Mouse (Mus musculus) erythroblast, adult 5-6 weeks (primary cell): ENCODE measurements around the gene Fastkd2. TPM values are rescaled to one million over a fixed set of nuclear protein-coding genes. Genes with fewer than 3 reads are reported as not detected.

Source experiments
- ATAC-seq: replicated peaks from 2 replicates; pipeline ENCODE4 v1.8.0; 2016; ENCODE audit warnings: moderate number of reproducible peaks, mild to moderate bottlenecking, moderate TSS enrichment, inconsistent platforms; ENCODE audit not compliant: poor library complexity, low FRiP score, severe bottlenecking
- total RNA-seq, 2 experiments: library from RNA; stranded (forward) in 1 of 2; stranded (reverse) in 1 of 2; fragments of 150-400 nt in 1 of 2; fragments of 200-764, 138-1000 nt in 1 of 2; gene quantifications; 2 replicates each; pipeline versions ENCODE4 v1.2.3 to v1.2.4; 2015 to 2017; ENCODE audit warnings: low replicate concordance in 2 of 2

Fastkd2 gene
- 11.7 and 16.7 TPM in 2 replicates for total RNA-seq (2015; ENCODE audit: low replicate concordance)
- 2.8 and 6.1 TPM in 2 replicates for total RNA-seq (2017; ENCODE audit: low replicate concordance)

DNA sequence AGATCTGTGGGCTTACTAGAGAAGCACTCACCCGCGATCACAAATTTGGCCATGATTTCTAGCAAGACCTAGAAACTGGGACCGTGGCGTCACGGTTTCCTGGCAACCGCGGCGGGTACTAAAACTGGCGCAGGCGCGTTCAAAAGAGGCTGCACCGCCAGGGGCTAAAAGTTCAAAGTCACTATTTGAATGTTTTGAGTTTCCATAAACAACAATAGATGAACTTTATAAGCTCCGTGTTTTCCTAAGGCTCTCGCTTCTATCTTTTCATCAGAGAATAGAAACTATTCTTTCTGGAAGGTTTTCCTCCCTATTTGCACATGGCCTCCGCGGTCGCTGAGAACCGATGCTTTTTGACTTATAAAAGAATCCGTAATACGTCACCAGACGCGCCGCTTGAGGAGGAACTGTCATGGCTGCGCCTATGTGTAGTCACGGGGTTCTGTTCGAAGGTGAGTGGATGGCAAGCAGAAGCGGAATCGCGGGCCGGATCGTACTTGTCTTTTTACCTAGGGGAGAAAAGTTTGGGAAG, at the start of gene Fastkd2, which contains the start of gene Mdh1b:
Fastkd2 (plus strand) TSS at position 375 of the 532 bp plus-strand sequence.
Mdh1b (minus strand) TSS at position 79 of the 532 bp plus-strand sequence.
- ATAC-seq: peak; percentile 96

DNA sequence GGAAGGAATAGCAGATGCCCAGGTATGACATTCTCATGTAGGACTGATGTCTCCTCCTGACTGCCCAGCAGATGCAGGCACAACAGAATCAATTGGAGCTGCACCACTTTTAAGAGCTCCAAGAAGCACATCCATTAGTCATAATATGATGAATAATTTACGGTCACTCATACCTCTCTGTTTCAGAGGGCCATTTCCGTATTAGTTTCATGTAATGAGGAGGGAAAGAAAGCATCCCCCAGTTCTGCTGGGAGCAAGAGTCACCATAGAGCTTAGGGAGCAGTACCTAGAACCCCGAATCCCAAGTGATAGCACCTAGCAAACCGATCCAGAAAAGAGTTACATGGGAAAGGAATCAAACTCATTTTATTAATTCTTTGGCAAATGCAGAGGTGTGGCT, 43.6 kb upstream of the Fastkd2 start, which contains the start of gene Dytn:
Dytn (minus strand) TSS at position 101 of the 400 bp plus-strand sequence.
- ATAC-seq: no peak

DNA sequence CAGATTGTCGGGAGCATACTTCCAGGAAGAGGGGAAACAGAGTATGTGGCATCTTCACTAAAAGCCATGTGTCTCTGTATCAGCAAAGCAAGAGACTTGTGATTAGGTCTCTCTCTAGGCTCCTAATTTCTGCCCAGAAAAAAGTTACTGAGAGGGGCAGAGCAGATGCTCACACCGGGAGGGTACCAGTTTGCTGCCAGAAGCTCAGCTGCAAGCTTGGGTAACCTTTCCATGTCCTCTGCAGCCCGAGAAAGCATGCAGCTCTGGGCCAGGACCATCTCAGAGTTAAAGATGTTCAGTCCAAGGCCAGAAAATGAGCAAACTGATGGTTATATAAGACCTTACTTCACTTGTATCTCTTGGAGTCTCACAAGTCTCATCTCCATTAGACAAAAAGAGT, 33.6 kb upstream of the Fastkd2 start:
- no peak for ATAC-seq

DNA sequence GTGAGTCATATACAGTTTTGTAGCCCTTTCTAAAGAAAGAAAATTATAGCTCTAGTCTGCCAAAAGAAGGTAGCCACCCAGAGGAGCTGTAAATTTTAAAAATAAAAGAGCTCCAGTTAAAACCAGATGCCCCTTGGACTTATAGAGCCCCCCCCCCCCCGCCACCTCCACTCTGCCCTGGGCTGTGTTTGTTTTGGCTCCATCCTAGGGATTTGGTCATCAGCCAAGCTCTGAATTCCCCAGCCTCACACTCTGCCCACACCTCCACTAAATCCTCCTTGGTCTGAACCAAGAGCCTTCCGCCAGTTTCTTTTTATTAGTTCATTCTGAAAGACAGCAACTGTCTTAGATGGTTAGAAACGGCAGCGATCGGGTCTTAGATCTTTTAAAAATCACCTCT, 24.7 kb upstream of the Fastkd2 start:
- no peak for ATAC-seq

DNA sequence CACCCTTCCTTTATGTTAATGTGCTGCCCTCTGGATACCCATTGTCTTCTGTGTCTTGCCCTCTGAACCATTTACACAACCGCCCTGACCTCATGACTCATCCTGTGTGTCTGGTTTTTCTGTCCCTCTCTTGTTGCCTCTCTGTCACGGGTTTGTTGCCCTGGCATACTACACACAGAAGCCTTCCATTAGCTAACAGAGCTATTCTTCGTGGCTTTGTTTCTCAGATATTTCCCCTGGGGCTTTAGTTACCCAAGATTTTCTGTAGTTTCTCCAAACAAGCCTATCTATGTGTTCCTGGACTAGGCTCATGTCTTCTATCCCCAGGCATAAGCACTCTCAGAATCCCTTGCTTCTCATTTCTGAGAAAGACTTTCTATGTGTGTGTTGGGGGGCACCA, 21.5 kb upstream of the Fastkd2 start:
- no peak for ATAC-seq

DNA sequence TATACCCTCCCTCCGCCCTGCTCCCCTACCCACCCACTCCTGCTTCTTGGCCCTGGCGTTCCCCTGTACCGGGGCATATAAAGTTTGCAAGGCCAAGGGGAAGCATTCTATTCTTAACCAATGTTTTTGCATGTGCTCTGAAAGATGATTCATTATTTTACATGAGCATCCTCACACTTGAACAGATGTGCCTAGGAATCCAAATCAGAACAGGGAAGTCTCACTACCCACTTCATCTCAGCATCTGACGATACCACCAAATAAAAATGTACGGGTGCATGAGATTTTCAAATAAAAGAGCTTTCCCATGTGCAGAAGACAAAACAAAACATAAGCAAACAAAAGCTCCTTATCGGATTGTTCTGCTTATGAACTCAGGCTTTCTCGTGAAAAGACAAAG, 10.3 kb upstream of the Fastkd2 start:
- no peak for ATAC-seq

DNA sequence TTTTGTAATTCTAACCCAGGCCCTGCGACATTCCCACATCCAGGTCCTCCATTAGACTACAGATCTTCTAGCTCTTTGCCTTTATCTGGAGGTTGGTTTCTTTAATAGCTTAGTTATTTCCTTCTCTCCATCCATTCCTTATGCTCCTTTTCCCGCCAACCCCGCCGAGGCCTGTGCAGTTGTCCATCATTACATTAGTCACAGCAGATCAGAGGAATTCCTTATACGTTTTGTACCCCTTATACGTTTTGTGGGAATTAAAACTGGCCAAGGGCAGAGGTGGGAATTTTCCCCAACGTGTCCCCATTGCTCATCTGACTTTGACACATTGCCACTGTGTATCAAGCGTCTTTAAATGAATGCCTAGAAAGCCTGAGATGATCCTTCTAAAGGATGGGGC, 618 bp upstream of the Fastkd2 start:
- ATAC-seq: no peak

DNA sequence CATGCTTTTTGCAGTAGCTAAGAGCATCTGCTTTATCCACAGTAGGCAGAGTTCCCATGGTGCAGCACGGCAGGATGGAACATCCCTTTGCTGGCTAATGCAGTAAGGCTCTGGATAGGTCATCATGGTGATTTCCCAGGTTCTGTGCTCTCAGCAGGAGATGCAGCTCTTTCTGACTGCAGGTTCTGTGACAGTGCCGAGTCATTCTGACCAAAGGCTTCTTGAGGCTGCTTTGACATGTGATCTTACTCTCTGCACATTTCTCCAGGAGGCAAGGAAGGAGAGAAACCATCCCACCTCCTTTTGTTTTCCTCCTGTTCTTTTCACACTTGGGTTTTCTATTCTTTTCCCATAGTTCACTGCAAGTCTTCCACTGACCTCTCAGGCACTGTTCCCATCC, 25.6 kb downstream of the Fastkd2 start:
- no peak for ATAC-seq

DNA sequence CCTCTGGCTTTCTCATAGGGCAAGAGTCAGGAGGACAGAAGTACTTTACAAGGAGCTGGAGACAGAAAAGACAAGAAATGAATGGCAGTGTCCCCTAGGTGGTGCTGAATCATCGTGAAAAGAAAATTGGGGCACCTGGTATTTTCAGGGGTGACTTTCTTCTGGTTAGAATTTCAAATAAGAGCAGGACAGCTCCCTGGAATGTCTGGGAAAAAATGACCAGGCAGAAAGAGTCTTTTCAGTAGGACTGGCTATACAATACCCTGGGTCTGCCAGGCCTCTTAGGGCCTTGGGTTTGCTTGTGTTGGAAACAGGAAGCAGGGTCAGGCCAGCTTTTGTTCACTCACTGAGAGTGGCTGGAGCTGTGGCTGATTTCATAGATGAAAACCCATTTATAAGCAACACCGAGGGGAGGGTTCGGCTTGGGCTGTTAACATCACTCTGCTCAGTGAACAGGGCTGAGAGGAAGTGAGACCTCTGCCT, 32.8 kb downstream of the Fastkd2 start:
- ATAC-seq: no peak

DNA sequence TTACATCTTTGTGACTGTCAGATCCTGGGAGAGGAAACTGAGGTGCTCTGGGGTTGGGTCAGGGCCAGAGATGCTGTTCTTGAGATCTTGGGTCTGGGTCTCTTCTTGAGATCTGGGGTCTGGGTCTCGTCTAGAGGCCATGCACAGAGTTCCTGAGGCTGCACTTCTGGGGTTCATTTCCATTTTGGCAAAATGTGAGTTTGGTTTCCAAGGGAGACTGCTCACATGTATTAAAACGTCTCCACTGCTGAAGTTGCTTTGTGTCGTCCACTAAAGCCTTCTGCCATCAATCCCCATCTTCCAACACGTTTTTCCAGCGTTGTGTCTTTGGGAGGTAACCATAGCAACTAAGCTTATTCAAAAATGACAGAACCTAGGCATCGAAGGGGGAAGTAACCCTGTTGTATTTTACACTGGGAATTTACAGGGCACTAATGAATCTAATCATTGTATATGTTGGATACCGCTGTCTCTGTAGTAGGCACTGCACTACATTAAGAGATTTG, 33.5 kb downstream of the Fastkd2 start:
- ATAC-seq: no peak

DNA sequence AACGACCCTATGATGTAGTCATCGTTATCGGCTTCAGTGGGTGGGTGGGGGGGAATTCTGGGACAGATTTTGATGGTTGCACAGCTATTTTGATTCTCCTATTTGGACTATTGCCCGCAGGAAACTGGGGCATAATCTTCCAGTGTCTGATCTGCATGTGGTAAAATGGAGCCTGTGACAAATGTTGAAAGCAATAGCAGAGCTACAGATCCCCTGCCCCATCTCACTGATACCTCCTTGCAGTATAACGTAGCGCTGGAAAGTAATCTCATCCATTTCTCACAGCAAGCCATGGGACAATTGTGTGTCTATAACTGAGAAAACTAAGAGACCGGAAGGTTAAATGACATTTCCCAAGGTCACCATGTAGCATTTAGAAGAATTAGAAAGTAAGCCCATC, 34.0 kb downstream of the Fastkd2 start:
- no peak for ATAC-seq

DNA sequence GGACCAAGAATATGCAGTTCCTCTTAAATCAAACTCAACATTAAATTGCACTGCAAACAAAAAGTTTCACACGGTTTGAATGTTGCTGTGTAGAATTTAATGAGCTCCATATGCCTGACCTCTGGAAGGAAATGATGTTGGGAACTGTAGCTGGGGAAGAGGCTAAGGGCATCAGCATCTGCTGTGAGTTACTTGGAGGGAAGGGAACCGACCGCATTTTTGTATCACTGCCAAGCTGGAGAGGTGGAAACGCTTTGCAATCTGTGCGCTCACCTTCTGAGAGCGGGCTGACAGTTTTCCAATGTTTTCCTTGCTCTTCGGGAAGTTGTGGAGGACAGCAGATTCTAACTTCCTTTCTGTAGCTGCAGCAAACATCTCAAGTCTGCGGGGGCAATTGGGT, 37.7 kb downstream of the Fastkd2 start:
- ATAC-seq: no peak

DNA sequence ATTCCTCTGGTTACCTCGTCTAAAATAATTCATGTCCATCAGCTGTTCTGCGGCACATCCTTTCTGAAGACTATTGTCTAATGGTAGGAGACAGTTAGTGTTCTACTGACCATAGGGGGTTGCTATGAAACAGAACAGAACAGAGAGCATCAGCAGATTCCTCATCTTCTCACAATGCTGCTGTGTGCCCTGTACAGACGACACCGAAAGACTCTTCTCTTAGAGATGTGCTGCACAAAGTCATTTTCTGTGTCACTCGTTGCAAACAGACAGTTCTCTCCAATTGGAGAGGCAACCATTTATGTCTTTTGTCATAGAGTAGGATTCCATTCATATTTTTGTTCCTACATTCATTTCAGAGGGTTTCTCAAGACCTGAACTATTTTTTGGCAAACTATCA, 38.8 kb downstream of the Fastkd2 start, which contains the start of gene 4933402D24Rik:
4933402D24Rik (minus strand) TSS at position 101 of the 400 bp plus-strand sequence.
- no peak for ATAC-seq

DNA sequence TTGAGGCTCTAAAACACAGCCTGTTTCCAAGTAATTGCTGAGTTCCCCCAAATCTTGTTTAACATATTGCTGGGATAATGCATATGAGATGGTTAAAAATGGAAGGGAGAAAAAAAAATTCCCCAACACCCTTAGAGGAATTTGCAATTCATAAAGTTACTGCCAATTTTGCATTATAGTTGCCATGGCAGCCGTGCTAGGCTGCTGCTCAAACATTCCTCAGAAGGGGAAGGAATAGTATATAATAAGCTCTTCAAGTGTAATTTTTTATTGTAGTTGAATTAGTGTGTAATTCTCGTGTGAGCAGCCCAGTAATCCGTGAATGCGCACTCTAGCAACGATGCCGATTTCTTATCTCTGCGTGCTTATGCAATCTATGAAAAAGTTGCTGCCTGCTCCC, 39.9 kb downstream of the Fastkd2 start:
- ATAC-seq: no peak

DNA sequence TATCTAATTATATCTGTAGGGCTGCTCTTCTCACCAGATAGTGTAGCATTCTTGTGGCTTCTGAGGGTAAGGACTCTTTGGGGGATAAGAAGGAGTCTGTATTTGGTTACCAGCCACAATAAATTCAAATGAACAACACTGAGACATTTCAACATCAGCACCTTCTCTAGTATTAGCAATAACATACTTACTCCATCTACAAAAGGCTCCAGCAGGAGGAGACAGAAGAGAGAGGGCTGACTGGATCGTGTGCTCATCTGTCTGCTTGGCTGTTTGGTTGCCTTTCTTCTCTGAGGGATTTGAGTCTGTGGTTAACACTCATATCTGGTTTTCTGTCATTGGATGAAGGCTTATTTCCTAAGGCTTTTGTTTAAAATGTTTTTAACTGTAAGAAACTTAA, 46.0 kb downstream of the Fastkd2 start:
- ATAC-seq: no peak

DNA sequence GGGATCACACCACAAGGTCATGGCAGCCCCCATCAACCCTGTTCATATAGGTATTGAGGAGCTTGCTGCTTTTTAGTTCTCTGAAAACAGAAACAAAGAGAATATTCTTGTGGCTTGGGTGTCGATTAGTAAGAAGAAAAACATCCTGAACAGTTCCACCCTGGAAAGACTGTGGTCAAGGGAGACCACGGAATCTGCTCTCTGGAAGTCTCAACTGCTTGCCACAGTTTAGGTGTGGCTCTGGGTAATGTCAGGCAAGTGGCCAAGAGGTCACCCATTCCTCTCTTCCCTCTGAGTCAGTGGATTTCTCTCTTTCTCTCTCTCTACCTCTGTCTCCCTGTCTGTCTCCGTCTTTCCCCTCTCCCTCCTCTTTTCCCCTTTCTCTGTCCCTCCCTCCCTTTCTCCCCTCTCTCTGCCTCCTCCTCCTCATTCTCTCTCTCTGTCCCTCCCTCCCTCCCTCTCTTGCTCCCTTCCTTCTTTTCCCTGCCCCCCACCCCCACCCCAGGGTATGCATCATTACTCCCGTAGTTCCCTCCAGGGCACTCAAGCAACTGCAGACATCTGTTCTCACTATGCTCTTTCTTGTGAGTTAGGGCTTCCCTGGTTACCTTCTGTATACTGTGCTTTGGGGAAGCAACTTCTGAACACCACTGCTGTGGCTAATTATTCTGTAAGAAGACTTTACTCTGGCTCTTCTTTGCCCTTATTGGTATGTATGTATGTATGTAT, 46.7 kb downstream of the Fastkd2 start:
- no peak for ATAC-seq

DNA sequence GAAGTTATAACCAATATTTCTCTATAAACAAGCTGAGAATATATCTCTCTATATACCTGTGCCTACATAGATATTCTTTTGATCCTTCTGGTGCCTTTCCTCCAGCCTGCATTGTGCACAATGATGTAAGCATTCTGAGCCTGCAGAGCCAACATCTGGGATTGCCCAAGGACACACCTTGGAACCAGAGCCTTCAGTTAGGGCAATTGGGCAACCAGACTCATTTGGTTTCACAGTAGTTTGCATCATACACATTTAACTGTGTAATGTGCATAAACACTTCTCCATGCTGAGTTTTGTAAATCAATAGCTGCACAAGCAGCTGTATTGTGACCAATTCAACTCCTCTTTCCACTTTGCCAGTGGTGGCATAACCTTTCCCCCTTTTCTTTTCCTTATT, 63.9 kb downstream of the Fastkd2 start:
- no peak for ATAC-seq
